Mouse (Mus musculus) midbrain, embryonic 14.5 days (tissue): ENCODE measurements at regions not wholly inside any gene's neighbourhood (a gene's known extent, or its start where the extent isn't known, plus 50 kb on each side); places are given as distances from the start of the nearest gene placed in this dataset.

Experiments used
- ATAC-seq: fragments of 200-750 bp; cut with Nextera tagmentation; 2 replicates; pipeline ENCODE4 v1.8.0; 2017; ENCODE audit warnings: moderate number of reproducible peaks, moderate library complexity; ENCODE audit not compliant: low FRiP score, low TSS enrichment
- DNase-seq: peaks from one replicate; pipeline ENCODE4 v3.0.0-alpha.2; 2015
- H3K27ac ChIP-seq: fragments of 300-500 bp; sonication (generic); replicated peaks from 2 replicates; pipeline ENCODE4 v1.5.1; 2014; ENCODE audit warnings: mild to moderate bottlenecking, low read depth, low read length, moderate library complexity
- H3K27me3 ChIP-seq: fragments of 300-500 bp; sonication (generic); 2 replicates; pipeline ENCODE4 v1.6.1; 2014; ENCODE audit warnings: low read length, control low read depth, mixed read lengths; ENCODE audit not compliant: control insufficient read depth, insufficient read depth
- H3K36me3 ChIP-seq: fragments of 300-500 bp; sonication (generic); 2 replicates; pipeline ENCODE4 v1.6.1; 2014; ENCODE audit warnings: low read length, control low read depth; ENCODE audit not compliant: control insufficient read depth, insufficient read depth
- H3K4me1 ChIP-seq: fragments of 300-500 bp; sonication (generic); 2 replicates; pipeline ENCODE4 v1.6.1; 2014; ENCODE audit warnings: mild to moderate bottlenecking, antibody characterized with exemption, low read length, control low read depth; ENCODE audit not compliant: control insufficient read depth, insufficient read depth
- H3K4me2 ChIP-seq: fragments of 300-500 bp; sonication (generic); 2 replicates; pipeline ENCODE4 v1.6.1; 2014; ENCODE audit warnings: mild to moderate bottlenecking, low read length, moderate library complexity
- H3K4me3 ChIP-seq: fragments of 300-500 bp; sonication (generic); replicated peaks from 2 replicates; pipeline ENCODE4 v1.5.1; 2014; ENCODE audit warnings: low read depth, low read length
- H3K9ac ChIP-seq: fragments of 300-500 bp; sonication (generic); replicated peaks from 2 replicates; pipeline ENCODE4 v1.6.1; 2014; ENCODE audit warnings: mild to moderate bottlenecking, low read length, moderate library complexity
- H3K9me3 ChIP-seq: fragments of 300-500 bp; sonication (generic); 2 replicates; pipeline ENCODE4 v1.6.1; 2016; ENCODE audit warnings: low read length, control low read depth, mixed read lengths; ENCODE audit not compliant: control insufficient read depth
- WGBS: fragments of 180-500 bp; shearing (Covaris S2); extraction: QIAGEN DNeasy Blood & Tissue Kit; methylation state at CpG from one replicate; pipeline ENCODE4 v1.1.7; 2014; 5-methylcytosine and 5-hydroxymethylcytosine counted together

GRCm38 (mm10) chr16:46587056-46587455 is 88.7 kb upstream of the Nectin3 start:
- Histone ChIP-seq H3K27me3 (no peaks in the 10 kb centered on the region), H3K36me3 (no peaks in the 10 kb centered on the region), H3K9ac (no peak overlapping the region), H3K9me3 (no peaks in the 10 kb centered on the region), H3K4me1 (no peaks in the 10 kb centered on the region), H3K4me3 (no peak overlapping the region), H3K4me2 (no peak overlapping the region), H3K27ac (no peak overlapping the region)
- 77% methylated on average over 1 of the region's 1 CpGs for WGBS
- no peak for ATAC-seq
- DNase-seq: no peak

- Histone ChIP-seq H3K4me2 (no peak overlapping the region), H3K9me3 (no peaks in the 10 kb centered on the region), H3K4me1 (no peaks in the 10 kb centered on the region), H3K4me3 (no peak overlapping the region), H3K27me3 (no peaks in the 10 kb centered on the region), H3K36me3 (no peaks in the 10 kb centered on the region), H3K9ac (no peak overlapping the region), H3K27ac (no peak overlapping the region)
- DNase-seq (no peak), ATAC-seq (no peak)
These were observed 86.2 kb upstream of the Nectin3 start for GRCm38 (mm10) chr16:46584502-46584901.

DNA sequence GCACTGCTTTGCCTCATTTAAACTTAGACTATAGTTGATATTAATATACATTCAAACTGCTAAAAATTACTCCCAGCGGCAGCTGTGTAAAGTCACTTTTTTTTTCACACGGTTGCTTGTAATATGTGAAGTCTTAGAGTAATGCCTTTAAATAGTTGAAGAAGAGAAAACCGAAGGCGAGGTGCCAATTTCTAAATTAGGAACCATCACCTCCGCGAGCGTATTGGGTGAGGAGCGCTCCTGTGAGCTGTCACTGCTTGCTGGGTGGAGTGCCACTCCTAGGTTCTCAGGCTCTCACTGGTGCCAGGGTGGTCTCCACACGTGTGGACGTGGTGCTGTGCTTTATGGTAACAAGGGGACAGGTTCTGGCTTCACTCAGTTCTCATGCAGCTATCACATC is 82.8 kb upstream of the Nectin3 start:
- ATAC-seq (no peak), DNase-seq (no peak)
- Histone ChIP-seq H3K36me3 (no peaks in the 10 kb centered on the region), H3K4me1 (no peaks in the 10 kb centered on the region), H3K4me3 (no peak overlapping the region), H3K9ac (no peak overlapping the region), H3K9me3 (no peaks in the 10 kb centered on the region), H3K27ac (no peak overlapping the region), H3K4me2 (no peak overlapping the region), H3K27me3 (no peaks in the 10 kb centered on the region)
- 91% methylated on average over 10 of the region's 10 CpGs for WGBS

GRCm38 (mm10) chr16:46574221-46574620 is 75.9 kb upstream of the Nectin3 start:
- peak; percentile 51 for DNase-seq
- ATAC-seq: no peak

DNA sequence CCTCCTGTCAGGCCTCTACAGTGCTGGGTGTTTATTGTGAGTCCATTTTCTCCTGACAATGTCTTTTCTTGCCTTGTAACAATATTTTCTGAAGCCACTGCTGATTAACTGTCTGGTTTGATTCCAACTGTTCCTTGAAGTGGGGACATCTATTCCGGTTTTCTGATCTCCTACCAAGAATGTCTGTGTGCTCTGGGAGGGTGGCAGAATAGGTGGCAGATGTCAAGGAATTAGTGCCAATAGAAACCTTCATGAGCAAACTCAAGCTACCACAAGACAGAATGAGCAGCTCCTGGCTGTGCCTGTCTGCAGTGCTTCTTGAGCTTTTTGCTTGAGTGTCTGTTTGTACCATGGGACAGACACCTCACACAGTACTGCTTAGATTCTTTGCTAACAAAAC is 69.1 kb upstream of the Nectin3 start:
- Histone ChIP-seq H3K4me1 (no peaks in the 10 kb centered on the region), H3K27me3 (no peaks in the 10 kb centered on the region), H3K9me3 (no peaks in the 10 kb centered on the region), H3K9ac (no peak overlapping the region), H3K36me3 (no peaks in the 10 kb centered on the region), H3K4me2 (no peak overlapping the region), H3K4me3 (no peak overlapping the region), H3K27ac (no peak overlapping the region)
- no peak for ATAC-seq
- WGBS: 83% methylated on average over 1 of the region's 1 CpGs
- no peak for DNase-seq

More at GRCm38 (mm10) chr16:46574221-46574620, 75.9 kb upstream of the Nectin3 start:
- no peak overlapping the region for H3K4me3 ChIP-seq
- no peaks in the 10 kb centered on the region for H3K36me3 ChIP-seq
- H3K27me3 ChIP-seq: no peaks in the 10 kb centered on the region
- no peak overlapping the region for H3K4me2 ChIP-seq
- WGBS: 45% methylated on average over 6 of the region's 6 CpGs
- H3K27ac ChIP-seq: no peak overlapping the region
- no peaks in the 10 kb centered on the region for H3K4me1 ChIP-seq
- H3K9ac ChIP-seq: no peak overlapping the region
- H3K9me3 ChIP-seq: no peaks in the 10 kb centered on the region

DNA sequence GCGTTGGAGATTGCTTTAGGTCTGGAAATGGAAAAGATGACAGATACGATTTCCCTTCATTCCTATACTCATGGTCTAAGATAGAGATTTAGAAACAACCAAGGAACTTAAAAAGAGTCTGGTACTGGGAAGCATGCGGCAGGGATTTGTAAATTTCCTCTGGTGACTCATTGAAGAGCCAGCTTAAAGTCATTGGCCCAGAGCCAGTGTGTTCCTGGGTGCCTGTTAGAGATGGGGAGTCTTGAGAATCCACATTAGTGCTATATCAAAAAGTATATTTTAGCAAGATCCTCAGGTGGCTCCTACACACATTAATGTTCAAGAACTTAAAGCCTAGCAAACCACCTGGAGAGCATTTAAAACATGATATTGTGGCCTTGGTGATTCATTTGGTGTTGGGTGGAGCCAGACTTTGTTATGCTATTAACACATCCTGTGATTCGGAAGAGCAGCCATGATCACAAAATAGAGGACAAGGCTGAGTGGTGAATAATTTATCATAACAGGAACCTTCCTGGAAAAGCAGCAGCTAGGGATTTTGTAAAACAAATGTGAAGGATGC is 67.8 kb upstream of the Nectin3 start:
- H3K9me3 ChIP-seq: no peaks in the 10 kb centered on the region
- no peak overlapping the region for H3K4me3 ChIP-seq
- 86% methylated on average over 4 of the region's 4 CpGs for WGBS
- H3K27ac ChIP-seq: no peak overlapping the region
- H3K27me3 ChIP-seq: no peaks in the 10 kb centered on the region
- no peak for DNase-seq
- no peak overlapping the region for H3K4me2 ChIP-seq
- no peaks in the 10 kb centered on the region for H3K4me1 ChIP-seq
- ATAC-seq: no peak
- no peaks in the 10 kb centered on the region for H3K36me3 ChIP-seq
- H3K9ac ChIP-seq: no peak overlapping the region

- Histone ChIP-seq H3K27me3 (no peaks in the 10 kb centered on the region), H3K9me3 (no peaks in the 10 kb centered on the region), H3K36me3 (no peaks in the 10 kb centered on the region), H3K4me2 (no peak overlapping the region), H3K27ac (no peak overlapping the region), H3K9ac (no peak overlapping the region), H3K4me1 (no peaks in the 10 kb centered on the region), H3K4me3 (no peak overlapping the region)
- 70% methylated on average over 3 of the region's 3 CpGs for WGBS
- DNase-seq: no peak
- ATAC-seq: no peak
These were observed 59.0 kb upstream of the Nectin3 start for GRCm38 (mm10) chr16:46557281-46557680.

DNA sequence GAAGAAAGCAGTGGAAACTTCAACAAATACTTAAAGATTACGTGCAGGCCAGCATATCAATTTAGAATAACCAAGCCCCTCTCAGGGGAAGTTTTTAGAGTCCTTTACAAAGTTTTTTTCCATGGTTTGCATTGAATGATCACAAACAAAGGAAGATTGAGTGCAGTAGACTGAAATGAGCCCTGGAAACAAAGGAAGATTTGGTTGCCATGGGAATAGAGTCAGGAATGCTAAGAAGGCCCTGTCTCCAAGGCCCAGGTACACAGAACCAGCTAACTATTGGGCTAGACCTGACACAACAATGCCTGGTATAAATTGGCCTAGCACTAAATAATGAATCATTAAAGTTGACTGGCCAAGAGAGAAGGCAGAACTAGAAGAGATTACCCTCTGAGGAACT is 49.9 kb upstream of the Nectin3 start:
- no peak for DNase-seq
- WGBS: 11% methylated on average over 1 of the region's 1 CpGs
- Histone ChIP-seq H3K4me1 (no peaks in the 10 kb centered on the region), H3K27ac (no peak overlapping the region), H3K9ac (no peak overlapping the region), H3K9me3 (no peaks in the 10 kb centered on the region), H3K27me3 (no peaks in the 10 kb centered on the region), H3K4me2 (no peak overlapping the region), H3K36me3 (no peaks in the 10 kb centered on the region), H3K4me3 (no peak overlapping the region)
- ATAC-seq: no peak
